Mouse (Mus musculus) cerebellum, adult 11 months (tissue): Measurements from ENCODE around the gene Gm45716.
"Not testable (repeated sequence)": the region's sequence is repeated elsewhere in the genome, so short reads cannot be mapped to it uniquely, and the experiment has no call there.

ENCODE experiments used
- DNase-seq: peaks from one replicate; pipeline ENCODE4 v3.0.0; 2022

Gene Gm45716

GRCm38 (mm10) chr11:90251923-90252322 lies 64.4 kb downstream of the Gm45716 start:
- DNase-seq: no peak

- no peak for DNase-seq
These were observed 64.9 kb downstream of the Gm45716 start for GRCm38 (mm10) chr11:90252366-90252765.

GRCm38 (mm10) chr11:90254536-90254935 lies 67.1 kb downstream of the Gm45716 start:
- no peak for DNase-seq

GRCm38 (mm10) chr11:90255687-90256086 lies 68.2 kb downstream of the Gm45716 start:
- no peak for DNase-seq

GRCm38 (mm10) chr11:90256833-90257525 lies 69.5 kb downstream of the Gm45716 start:
- DNase-seq: no peak

GRCm38 (mm10) chr11:90258321-90258927 lies 70.9 kb downstream of the Gm45716 start:
- no peak for DNase-seq

GRCm38 (mm10) chr11:90259071-90259470 lies 71.6 kb downstream of the Gm45716 start:
- DNase-seq: no peak

GRCm38 (mm10) chr11:90259826-90260225 lies 72.3 kb downstream of the Gm45716 start:
- DNase-seq: no peak

- DNase-seq: no peak
These were observed 76.7 kb downstream of the Gm45716 start for GRCm38 (mm10) chr11:90264180-90264579.

- no peak for DNase-seq
These were observed 78.1 kb downstream of the Gm45716 start for GRCm38 (mm10) chr11:90265581-90265980.

- DNase-seq: no peak
These were observed 81.5 kb downstream of the Gm45716 start for GRCm38 (mm10) chr11:90268934-90269333.

GRCm38 (mm10) chr11:90269398-90270123 lies 82.1 kb downstream of the Gm45716 start:
- DNase-seq: no peak

- no peak for DNase-seq
These were observed 82.8 kb downstream of the Gm45716 start for GRCm38 (mm10) chr11:90270132-90270877.

- DNase-seq: no peak
These were observed 86.7 kb downstream of the Gm45716 start for GRCm38 (mm10) chr11:90274187-90274586.

- DNase-seq: peak; percentile 8
These were observed 88.2 kb downstream of the Gm45716 start for GRCm38 (mm10) chr11:90275663-90276062.

- no peak for DNase-seq
These were observed 88.7 kb downstream of the Gm45716 start for GRCm38 (mm10) chr11:90276150-90276549.

GRCm38 (mm10) chr11:90276561-90276960 lies 89.1 kb downstream of the Gm45716 start:
- peak; percentile 14 for DNase-seq

- DNase-seq: no peak
These were observed 92.6 kb downstream of the Gm45716 start for GRCm38 (mm10) chr11:90280069-90280468.

- not testable (repeated sequence) for DNase-seq
These were observed 94.5 kb downstream of the Gm45716 start for GRCm38 (mm10) chr11:90281943-90282342.

- no peak for DNase-seq
These were observed 95.7 kb downstream of the Gm45716 start for GRCm38 (mm10) chr11:90283159-90283558.

GRCm38 (mm10) chr11:90283601-90284000 lies 96.1 kb downstream of the Gm45716 start:
- DNase-seq: no peak

GRCm38 (mm10) chr11:90284079-90284478 lies 96.6 kb downstream of the Gm45716 start:
- DNase-seq: no peak

- no peak for DNase-seq
These were observed 97.1 kb downstream of the Gm45716 start for GRCm38 (mm10) chr11:90284623-90285022.
